Mouse (Mus musculus) testis, postnatal 14 days (tissue): Measurements from ENCODE around the gene Olfr859.
"Not testable (repeated sequence)": the region's sequence is repeated elsewhere in the genome, so short reads cannot be mapped to it uniquely, and the experiment has no call there.

Source experiments
- DNase-seq: peaks from one replicate; pipeline ENCODE4 v3.0.0; 2021; ENCODE audit warnings: low spot score

Olfr859 gene

GRCm38 (mm10) chr9:19804606-19805005, at the start of gene Olfr859:
Gene Olfr859, plus strand, starts transcription at chr9:19804906.
- DNase-seq: not testable (repeated sequence)

GRCm38 (mm10) chr9:19769136-19769535, 35.6 kb upstream of the Olfr859 start:
- DNase-seq: no peak

GRCm38 (mm10) chr9:19769701-19770100, 35.0 kb upstream of the Olfr859 start:
- DNase-seq: no peak

- no peak for DNase-seq
Observed at GRCm38 (mm10) chr9:19779983-19780382, 24.7 kb upstream of the Olfr859 start, which contains the start of gene Olfr58. Gene Olfr58, plus strand, starts transcription at chr9:19780283.

- no peak for DNase-seq
Observed at GRCm38 (mm10) chr9:19803000-19803399, 1.7 kb upstream of the Olfr859 start.

DNA sequence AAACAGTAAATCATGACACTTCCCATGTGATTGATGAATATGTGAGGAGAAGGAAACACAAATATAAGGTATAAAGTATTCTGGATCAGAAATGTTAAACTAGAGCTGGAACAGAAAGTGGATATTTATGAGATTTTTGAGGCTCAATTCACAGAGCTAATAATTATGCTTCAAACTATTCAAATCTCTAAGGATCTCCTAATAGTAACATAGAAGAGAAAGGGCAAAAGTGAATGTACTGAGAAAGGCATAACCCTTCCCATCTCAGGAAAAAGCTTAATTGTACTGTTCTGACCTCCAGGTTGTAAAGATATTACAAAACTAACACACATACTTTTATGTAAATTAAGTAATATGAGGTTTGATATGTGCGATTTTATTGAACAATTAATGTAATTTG, 44.9 kb downstream of the Olfr859 start, which contains the start of gene Olfr860:
Gene Olfr860 (minus strand): TSS at position 101 of the 400 bp plus-strand sequence.
- DNase-seq: no peak
